Mouse (Mus musculus): ENCODE measurements around the gene Zfp820.
"Not testable (repeated sequence)": the region's sequence is repeated elsewhere in the genome, so short reads cannot be mapped to it uniquely, and the experiment has no call there.

Zfp820 gene

GRCm38 (mm10) chr17:21845545-21846321, at the start of gene Zfp820:
Gene Zfp820, minus strand, starts transcription at chr17:21845772.
- peak; percentile 55 for DNase-seq

GRCm38 (mm10) chr17:21871256-21871655, 25.7 kb upstream of the Zfp820 start:
- no peak for DNase-seq

DNA sequence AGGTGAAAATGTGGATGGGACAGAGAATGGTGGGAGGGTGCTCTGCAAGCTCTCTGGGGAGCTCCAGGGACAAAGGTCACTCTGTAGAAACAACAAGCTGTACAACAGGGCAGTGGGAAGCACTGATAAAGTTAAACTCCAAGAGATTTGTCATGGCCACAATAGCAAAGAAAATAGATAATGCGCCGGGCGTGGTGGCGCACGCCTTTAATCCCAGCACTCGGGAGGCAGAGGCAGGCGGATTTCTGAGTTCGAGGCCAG, 680 bp upstream of the Zfp820 start:
- DNase-seq, result not testable (repeated sequence)

DNA sequence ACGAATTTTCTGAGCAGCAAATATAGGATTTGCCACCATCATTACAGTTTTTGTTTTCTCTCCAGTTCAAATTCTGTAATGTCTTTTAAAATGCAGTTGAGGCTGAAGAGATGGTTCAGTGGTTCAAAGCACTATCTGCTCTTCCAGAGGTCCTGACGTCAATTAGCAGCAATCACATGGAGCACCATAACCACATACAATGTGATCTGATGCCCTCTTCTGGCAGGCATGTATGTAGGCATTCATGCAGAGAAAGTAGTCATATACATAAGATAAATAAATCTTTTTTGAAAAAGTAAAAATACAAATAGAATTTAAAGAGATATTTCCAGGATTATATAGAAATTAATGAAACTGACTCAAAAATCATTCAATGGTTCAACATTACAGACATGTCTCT, 7.1 kb downstream of the Zfp820 start:
- no peak for DNase-seq

- DNase-seq, result not testable (repeated sequence)
These were observed 44.2 kb downstream of the Zfp820 start for GRCm38 (mm10) chr17:21801373-21801772.

GRCm38 (mm10) chr17:21792256-21792655, 53.3 kb downstream of the Zfp820 start:
- DNase-seq, result no peak

DNA sequence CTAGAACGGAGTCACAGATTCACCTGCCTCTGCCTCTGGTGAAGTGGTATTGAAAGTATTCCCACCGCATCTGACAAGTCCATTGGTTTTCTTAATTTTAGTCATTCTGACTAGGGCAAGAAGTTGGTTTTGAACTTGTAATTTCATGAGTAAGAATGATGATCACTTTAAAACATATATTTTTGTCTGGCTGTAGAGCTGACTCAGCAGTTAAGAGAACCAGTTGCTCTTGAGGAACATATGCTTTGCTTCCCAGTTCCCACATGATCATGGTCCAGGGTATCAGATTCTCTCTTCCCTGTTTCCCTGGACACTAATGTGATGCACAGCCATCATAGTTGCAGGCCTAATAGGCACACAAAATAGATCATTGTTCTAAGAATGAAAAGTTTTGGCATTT, 75.2 kb downstream of the Zfp820 start:
- no peak for DNase-seq
